Mouse (Mus musculus): ENCODE measurements around the gene Gpn1.
"Not testable (repeated sequence)": the region's sequence is repeated elsewhere in the genome, so short reads cannot be mapped to it uniquely, and the experiment has no call there.

The Gpn1 gene

DNA sequence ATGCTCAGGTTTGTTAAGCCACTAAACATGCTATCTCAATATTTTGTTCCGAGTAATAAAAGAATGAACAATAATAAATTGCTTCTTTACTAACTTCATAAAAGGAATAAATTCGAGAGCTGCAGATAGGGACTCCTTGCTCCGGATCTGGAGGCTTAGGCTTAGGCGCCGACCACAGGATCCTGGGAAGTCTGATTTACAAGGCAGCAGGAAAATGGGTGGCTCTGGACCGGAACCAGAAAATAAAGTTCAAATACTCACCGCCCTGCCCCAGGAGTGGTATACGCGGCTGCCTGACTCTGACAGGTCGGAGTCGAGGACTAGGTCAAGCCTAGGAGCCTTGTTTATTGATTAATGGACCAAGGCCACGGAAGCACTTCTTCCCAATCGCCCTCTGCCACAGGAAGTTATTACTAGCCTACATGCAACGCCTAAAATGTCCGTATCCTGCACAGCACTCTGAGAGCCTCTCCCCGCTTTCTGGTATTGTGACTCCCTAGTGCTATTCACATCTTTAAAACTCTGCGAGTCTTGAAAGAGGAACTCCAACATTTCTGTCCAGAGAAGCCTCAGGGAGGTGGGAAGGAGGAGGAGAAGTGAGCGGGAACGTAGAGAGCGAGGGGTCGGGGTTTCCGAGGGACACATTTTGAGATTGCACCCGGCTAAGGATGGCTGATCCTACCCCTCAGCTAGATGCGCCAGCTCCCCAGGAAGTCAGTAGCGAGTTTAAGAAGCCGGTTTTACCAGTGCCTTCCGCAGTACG lies 32.0 kb downstream of the Gpn1 start, which contains the start of gene Slc4a1ap:
Slc4a1ap (plus strand) TSS at position 642 of the 763 bp plus-strand sequence.
- peak; percentile 72 for TF ChIP-seq GATA4 (IDR thresholded peaks at IDR 0.05; ENCODE audit: insufficient replicate concordance, low read length)

DNA sequence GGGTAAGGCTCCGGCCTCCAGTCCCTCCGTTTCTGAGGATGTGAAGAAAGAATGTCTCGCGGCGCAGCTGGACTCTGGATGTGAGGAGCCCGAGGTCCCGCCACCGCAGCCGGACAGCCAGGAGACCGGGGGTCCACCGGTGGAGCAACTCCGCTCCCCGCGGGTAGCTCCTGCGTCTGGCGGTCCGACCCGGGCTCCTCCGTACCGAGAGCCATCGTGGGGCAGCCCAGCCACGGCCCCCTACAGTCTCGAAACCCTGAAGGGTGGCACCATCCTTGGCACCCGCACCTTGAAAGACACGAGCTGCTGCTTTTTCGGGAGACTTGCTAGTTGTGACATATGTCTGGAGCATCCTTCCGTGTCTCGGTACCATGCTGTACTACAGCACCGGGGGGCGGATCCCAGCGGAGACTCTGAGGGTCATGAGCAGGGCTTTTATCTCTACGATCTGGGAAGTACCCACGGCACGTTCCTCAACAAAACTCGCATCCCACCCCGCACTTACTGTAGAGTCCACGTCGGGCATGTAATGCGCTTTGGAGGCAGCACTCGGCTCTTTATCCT lies 32.7 kb downstream of the Gpn1 start:
- TF ChIP-seq GATA4 (IDR thresholded peaks at IDR 0.05; ENCODE audit: insufficient replicate concordance, low read length): no peak

DNA sequence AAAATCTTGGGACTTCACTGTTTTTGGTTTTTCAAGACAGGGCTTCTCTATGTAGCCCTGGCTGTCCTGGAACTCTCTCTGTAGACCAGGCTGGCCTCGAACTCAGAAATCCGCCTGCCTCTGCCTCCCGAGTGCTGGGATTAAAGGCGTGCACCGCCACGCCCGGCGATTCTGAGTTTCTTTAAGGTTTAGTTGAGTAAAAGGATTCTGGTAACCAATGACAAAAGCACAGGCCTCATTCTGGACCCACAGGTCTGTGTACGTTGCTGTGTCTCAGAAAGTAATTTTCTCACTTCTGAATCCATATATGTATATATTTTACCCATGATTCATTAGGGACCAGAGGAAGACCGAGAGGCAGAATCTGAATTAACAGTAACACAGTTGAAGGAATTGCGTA lies 33.2 kb downstream of the Gpn1 start, which contains the start of gene Supt7l:
Supt7l (minus strand) TSS at position 101 of the 400 bp plus-strand sequence.
- TF ChIP-seq GATA4 (IDR thresholded peaks at IDR 0.05; ENCODE audit: insufficient replicate concordance, low read length): not testable (repeated sequence)

DNA sequence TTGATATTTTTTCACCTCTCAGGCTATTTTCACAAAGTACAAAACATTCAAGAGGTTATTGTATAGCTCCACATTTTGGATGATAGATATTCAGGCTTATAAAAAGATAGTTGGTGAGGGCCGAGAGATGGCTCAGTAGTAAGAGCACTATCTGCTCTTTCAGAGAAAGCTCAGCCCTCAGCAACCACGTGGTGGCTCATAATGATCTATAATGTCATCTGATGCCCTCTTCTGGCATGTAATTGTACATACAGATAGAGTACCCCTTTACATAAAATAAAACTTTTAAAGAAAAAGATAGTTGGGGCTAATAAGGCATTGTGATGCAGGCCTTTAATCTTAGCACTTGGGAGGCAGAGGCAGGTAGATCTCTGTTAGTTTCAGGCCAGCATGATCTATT lies 34.0 kb downstream of the Gpn1 start:
- TF ChIP-seq GATA4 (IDR thresholded peaks at IDR 0.05; ENCODE audit: insufficient replicate concordance, low read length): no peak

GRCm38 (mm10) chr5:31535228-31535627 lies 40.7 kb downstream of the Gpn1 start:
- TF ChIP-seq GATA4 (IDR thresholded peaks at IDR 0.05; ENCODE audit: insufficient replicate concordance, low read length): no peak

DNA sequence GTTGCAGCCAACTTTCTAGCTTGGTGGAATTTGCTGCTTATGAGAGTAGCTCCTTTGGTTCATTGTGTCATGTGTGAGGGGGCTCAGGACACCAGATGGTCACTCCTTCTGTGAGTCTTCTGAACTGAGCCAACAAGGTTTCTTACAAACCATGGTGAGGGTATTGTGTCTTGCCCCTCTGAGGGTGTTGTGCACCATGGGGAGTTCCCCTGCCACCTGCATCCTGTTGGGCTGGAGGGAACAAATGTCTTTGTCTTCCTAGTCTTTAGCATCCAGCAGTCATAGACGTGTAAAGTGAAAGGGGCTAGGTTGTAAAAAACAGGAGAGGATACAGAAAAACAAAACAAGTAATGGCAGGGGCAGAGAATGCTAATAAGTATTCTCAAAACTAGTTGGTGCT lies 64.9 kb downstream of the Gpn1 start:
- TF ChIP-seq GATA4 (IDR thresholded peaks at IDR 0.05; ENCODE audit: insufficient replicate concordance, low read length): no peak

GRCm38 (mm10) chr5:31560352-31560751 lies 65.8 kb downstream of the Gpn1 start:
- TF ChIP-seq GATA4 (IDR thresholded peaks at IDR 0.05; ENCODE audit: insufficient replicate concordance, low read length): no peak

GRCm38 (mm10) chr5:31562036-31562666 lies 67.6 kb downstream of the Gpn1 start:
- TF ChIP-seq GATA4 (IDR thresholded peaks at IDR 0.05; ENCODE audit: insufficient replicate concordance, low read length): no peak
